Mouse (Mus musculus) urinary bladder, postnatal 36 days (tissue): ENCODE data around the gene Gdf7.
A peak's percentile ranks its signal among the peaks of the same experiment; 100 is the strongest.

Experiments used
- DNase-seq, 2 experiments: peaks; one replicate each; pipeline ENCODE4 v3.0.0; 2022; ENCODE audit warnings: low spot score in 2 of 2, mixed read lengths in 1 of 2

The Gdf7 gene

DNA sequence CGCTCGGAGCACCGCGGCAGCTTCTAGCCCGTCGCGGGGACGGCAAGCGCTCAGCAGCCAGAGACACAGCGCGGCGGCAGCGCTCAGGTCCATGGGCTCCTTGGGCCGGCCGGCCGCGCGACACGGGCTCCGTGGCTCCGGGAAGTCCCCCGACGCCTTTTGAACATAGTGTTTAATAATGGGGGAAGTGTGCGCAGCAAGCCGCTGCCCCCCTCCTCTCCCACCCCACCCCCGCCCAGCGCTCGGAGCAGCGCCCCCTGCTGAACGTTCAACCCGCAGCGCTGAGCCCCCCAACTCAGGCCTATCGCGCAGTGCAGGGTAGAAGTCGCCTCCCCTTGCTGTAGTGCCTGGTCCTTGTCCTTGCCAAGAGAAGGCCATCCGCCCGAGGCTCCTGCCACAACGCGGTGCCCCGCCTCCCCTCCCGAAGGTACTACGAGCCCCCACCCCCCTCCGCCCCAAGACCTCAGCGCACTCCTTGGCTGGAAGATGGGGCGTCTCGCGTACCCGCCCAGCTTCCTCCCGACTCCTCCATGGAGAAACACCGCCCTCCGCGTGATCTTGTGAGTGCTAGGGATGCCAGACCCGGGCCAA lies at the start of gene Gdf7:
TSS of gene Gdf7 (minus strand) at position 114 of the 591 bp plus-strand sequence.
- DNase-seq, result no peak

DNA sequence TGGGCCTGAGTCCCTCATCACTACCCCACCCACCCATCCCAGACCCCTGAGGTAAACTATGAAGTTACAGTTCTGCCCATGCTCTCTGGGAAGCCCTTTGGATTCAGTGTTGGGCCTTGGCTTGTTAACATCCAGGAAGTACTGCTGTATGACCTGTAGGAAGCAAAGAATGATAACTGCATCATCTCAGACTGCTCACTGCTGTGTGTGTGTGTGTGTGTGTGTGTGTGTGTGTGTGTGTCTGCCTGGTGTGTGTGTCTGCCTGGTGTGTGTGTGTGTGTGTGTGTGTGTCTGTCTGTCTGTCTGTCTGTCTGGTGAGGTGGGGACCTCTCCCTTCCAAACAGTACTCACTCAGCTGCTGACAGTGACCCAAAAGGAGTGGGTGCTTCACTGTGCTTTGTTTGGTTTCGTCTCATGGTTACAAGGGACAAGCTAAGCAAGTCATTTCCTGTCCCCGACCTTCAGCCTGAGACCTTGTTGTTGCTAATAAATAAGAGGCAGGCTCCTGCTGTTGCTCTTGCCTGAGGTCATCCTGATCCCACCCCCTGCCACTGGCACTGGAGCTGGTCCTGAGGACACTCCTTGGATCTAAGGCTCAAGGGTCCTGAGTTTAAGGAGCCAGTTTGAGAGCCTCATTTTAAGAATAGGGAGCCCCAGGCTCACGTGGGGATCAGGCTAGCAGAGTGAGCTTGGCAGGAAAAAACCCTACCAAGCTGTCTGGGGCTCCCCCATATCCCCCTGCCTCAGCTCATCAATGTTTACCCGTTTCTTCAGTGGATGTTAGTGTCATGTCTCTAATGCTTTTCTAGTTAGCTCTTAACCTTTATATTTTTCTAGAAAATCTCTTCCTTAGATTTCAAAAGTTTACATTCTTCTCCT lies 49.5 kb upstream of the Gdf7 start:
- no peak for DNase-seq

DNA sequence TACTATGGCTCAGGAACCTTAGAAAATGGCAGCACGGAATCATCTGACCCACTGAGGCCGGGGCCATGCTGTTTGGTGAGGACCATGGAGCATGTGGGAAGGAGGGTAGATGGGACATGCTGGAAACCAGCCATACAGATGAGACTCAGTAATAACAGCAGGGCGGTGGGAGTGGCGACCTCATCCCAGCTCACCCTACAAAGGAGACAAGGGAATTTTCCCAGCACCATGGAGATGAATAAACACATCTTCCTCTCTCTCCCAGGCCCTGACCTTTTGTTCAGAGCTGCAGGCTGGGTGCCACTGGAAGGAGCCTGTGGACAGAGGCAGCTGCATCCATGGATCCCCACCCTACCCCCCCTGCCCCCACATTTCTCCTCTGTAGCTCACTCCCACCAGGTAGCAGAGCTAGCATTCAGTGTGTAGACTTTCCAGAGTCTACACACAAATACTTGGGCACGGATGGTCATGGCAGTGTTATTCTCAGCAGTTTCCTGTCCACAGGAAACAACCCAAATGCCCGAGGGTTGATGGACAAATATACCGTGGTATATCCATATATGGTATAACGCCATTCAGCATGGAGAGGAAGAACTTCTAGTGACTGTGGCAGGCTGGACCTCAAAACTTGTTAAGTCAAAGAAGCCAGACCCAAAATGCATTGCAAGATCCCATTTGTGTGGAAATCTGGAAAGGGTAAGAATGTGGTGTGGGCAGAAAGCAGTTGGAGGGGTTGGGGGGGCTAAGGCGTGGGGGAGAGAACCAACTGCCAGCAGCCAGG lies 47.2 kb upstream of the Gdf7 start:
- DNase-seq, result no peak

DNA sequence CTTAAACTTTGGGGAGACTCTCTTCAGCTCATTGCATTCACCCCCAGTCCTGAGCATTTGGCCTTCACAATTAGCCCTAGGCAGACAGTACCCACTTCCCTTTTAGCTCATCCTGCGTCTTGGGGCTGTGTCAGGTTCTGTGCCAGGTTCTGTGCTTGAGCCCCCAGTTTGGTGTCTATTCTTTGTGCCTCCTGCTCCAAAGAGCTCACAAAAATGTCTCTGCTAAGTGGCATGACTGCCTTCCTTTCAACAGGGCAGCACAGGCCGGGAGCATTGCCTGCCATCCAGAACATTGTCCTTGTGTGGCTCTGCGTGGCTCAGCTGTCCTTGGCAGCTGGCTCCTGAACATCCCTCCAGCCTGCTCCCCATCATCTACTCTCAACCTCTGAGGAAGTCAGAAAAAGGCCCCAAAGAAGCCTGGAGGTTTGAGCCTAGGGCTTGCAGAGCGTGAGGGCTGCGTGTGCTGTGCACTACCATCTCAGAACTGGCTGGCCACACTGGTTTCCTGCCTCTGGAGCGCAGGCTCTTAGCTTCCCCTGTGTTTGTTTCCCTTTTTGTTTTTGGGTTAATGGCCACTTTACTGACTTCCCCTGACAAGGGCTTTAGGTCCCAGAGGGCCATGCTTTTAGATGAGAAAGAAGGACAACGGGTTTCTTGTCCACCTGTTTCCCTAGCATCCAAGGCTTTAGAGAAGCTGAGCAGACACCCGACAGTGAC lies 46.1 kb upstream of the Gdf7 start:
- DNase-seq, result no peak

DNA sequence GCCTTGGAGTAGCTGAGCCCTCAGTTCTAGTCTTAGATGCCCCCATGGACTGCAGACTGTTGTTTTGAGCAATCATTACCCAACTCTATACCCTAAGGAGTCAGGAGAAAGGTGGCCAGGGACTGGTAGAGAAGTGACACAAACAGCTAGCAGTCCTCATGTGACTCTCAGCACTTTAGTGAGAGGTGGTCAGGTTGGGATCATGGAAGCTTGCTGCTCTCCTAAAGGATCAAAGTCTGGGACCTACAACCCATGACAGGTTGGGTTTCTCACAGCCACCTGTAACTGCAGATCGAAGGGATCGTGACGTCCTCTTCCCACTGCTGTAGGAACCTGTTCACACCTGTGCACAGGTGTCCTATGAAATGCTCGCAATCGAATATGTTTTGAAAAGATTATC lies 43.8 kb upstream of the Gdf7 start:
- no peak for DNase-seq

DNA sequence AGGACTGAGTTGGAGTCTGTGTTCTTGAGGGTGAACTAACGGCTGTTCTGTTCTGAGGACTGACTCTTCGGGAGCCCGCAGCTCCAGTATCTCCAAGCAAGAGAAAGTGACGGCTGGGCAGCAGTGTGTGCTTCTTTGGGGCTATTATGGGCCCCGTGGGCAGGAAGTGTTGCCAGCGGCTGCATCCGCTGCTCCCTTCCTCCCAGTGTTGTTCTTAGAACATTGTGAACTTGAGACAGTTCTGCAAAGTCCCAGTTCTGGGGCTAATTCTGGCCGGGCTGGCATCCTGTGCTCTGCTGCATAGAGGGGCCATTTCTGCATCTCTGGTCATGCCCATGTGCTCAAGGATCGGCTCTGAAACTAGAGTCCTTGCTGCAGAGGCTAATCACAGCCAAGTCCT lies 43.1 kb upstream of the Gdf7 start:
- peak in 1 of 2 experiments; percentile 58 for DNase-seq

DNA sequence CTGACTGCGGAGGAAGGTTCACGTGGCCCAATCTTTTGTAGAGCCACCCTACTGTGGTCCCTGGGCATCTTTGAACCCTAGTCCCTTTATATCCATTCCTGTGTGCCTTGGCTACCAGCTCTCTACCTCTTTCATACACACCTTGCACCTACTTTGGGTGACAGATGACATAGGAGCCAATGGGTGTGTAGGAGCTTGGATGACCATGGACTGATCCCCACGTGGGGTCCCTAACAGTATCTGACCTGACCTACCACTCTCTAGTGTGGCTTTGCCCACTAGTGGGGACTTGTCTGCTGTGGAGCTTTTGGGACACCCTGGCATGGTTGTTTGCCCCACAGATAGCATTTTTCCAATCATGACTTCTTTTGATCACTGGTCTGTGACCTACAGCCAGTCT lies 41.6 kb upstream of the Gdf7 start:
- DNase-seq, result no peak

DNA sequence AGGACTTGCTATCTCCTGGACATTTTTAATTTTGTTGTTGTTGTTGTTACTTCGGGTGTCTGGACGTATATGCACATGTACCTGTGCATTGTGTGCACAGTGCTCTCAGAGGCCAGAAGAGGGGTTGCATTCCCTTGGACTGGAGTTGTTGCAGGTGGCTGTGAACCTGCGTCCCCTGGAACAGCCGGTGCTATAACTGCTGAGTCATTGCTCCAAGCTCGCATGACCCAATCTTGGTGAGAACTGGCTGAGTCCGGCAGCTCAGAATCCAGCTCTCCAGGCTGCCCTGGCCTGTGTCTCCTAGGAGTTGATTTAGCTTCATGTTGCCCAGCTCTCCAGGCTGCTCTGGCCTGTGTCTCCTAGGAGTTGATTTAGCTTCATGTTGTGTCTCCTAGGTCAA lies 39.3 kb upstream of the Gdf7 start:
- no peak for DNase-seq

DNA sequence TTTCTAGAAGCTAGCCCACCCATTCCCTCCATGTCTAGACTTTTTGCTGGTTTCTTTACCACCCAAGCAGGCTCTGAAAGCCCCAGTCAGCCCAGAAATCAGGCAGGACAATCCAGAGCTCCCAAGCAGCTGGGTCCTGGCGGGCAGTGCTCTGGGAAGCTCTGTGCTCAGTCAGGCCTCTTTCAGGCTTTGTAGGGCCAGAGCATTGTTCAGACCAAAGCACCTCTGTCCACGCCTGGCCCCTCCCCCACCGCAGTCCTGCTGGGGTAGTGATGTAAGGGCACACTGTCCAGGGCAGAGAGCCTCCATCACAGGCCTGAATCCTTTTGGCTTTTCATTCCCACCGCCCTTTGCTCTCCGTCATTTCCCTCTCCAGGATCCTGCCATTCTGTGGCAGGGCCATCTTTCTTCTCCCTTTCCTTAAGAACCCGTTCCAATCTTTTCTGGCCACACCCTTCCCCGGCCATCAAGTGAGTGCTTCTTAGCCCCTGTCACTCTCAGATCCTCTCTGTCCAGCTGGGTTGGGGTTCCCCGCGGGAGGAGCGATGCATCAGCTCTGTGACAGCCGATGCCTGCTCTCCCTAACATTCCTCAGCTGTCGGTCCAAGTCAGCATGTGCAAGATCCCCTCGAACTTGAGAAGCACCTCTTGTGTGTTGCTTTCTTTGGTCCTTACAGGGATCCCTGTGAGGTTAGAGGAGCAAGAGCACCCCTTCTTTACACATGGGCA lies 38.0 kb upstream of the Gdf7 start:
- no peak for DNase-seq

DNA sequence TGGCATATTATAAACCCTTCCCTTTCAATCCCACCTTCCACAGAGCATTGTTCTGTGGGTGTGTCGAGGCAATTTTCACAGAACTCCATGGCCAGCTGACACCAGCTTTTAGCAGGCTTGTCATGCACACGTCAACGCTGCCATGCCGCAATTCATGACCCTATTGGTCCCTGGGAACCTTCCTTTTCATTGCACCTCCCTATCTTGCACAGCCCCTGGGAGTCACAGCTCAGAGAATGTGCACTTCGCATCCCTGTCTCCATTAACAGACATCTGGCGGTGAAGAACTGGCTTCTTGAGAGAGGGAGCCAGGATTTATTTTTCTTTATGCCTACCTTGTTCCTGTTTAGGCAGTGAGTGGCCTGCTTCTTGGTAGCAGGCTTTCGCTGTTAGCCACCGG lies 37.2 kb upstream of the Gdf7 start:
- no peak for DNase-seq

DNA sequence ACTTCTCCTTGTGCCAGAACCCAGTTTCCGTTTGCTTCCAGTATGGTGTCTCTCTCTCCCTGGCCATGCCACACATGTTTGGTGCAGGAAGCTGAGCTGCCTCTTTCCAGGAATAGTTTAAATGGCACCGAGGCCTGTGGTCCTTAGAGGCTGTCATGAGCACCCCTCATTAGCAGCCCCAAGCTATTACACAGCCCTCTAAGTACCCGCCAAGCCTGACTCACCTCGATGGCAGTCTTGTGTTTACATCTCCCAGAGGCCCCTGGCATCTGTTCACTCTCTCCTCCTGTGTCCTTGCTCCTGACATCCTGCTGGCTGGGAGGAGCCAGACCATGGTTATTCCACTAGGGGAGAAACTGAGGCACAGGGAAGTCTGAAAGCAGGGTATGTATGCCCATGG lies 36.7 kb upstream of the Gdf7 start:
- DNase-seq, result no peak

DNA sequence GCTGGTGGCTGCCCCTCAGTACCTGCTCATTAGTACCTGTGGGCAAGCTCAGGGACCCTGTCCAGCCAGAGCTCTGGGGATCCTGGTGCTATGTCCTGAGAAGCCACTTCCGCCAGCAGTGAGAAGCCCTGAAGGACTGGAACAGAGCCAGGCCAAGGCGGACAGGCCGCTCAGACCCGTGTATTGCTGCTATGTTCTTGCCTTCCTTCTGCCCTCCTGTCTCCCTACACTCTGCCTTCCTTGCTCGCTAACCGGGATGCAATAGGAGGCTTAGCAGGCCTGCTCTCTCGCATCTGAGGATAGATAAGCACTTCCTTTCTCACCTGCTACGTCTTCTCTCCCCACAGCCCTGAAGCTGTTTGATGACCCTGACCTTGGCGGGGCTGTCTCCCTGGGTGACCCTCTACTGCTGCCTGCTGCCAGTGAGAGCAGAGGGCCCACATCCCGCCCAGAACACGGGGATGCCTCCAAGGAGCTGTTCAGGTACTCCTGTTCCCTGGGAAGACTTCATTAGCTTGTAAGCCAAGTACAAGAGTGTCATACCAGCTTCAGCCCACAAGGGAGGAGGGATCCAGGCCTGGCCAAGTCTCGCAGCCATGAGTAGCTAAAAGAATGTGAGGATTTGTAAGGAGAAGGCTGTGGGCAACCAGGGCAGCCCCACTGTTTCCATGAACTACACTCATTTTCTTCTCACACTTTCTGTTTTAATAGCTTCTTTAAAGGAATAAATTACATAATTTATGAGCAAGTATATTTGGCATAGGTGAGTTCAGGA lies 35.7 kb upstream of the Gdf7 start:
- DNase-seq, result no peak

DNA sequence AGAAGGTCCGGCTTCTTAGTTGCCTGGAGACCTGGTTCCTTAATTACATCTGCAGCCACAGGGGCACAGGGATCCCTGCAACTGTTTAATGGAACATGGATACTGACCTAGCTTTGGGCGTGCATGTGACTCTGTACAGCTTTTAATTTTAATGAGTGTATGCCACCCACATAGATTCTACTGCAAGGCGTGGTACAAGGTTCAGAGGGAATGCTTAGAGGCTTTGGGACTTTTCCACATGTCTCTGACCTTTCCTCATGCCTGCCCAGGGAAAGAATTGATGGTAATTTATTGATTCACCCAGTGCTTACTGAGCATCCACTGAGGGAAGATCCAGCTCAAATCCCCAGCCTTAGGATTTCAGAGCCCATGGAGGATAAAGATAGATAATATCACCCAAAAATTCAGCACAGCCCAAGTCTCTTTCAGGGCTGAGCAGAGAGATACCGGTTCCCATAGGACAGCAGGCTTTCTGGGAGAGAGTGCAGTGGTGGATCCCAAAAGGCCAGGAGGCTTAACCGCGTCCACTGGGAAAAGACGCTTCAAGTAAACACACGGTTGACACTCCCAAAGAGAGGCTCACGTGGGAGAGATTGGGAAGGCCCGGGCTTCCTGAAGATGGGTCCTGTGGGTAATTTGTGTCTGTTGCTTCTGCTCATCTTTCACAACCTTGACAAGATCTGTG lies 35.0 kb upstream of the Gdf7 start:
- no peak for DNase-seq

DNA sequence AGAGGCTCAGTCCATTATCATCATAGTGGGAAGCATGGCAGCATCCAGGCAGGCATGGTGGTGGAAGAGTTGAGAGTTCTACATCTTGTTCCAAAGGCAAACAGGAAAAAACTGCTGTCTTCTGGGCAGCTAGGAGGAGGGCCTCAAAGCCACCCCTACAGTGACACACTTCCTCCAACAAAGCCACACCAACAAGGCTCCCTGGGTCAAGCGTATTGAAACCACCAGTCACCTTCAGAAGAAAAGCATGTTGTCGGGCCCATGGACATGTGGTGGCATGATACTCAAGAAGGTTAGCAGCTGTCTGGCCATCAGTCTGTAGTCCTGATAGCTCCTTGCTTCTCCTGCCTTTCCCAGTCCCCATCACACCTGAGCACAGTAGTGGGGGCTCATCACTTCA lies 33.7 kb upstream of the Gdf7 start:
- no peak for DNase-seq

DNA sequence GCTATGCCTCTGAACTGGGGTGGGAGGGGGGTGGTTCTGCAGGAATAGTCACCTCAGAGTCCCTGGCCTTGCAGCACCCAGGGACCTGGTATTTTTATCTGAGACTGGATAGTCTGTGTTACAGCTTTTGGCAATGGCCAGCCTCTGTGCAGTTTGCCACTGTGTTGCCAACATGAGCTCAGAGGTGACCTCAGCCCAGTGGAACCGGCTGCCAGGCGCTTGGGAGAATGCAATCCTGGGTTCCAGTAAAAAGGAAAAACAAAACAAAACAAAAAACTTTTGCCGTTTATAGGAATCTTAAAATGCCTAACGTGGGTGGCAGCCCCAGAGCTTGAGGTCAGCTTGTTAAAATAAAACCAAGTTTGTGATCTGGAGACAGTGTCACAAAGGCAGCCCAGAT lies 32.5 kb upstream of the Gdf7 start:
- peak in 1 of 2 experiments; percentile 51 for DNase-seq

DNA sequence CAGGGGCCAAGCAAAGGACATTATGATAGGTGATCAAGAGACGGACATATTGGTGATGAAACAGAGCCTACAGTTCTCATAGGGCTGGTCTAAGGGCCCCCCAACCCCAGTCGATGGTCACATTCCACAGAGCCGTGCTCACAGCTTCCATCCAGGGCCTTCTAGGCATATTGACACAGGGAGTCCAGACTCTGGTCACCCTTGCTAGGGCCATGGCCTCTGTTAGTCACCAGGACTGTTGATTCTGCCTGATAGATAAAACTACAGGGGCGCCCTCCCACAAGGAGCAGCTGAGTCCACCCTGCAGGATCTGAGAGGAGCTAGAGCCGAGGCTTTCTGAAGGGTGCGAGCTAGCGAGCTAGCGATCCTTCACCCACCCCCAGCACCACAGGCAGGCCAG lies 31.9 kb upstream of the Gdf7 start:
- DNase-seq, result no peak

DNA sequence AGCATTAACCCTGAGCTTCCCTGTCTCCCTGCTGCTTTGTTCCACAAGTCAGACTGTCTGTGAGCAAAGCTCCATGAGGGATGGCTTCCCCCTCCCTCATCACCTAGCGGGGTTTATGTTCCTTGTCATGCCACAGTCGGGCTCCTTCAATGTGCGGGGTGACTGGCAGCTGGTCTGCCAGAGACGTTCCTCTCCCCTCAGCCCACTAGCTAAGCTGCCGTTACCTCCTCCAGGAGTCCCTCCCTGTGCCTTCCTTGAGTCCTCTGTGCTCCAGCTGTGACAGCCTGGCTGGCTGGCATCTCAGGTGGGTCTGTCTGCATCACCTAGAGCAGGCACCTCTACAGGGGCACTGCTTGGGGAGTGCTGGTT lies 30.4 kb upstream of the Gdf7 start:
- DNase-seq, result no peak

DNA sequence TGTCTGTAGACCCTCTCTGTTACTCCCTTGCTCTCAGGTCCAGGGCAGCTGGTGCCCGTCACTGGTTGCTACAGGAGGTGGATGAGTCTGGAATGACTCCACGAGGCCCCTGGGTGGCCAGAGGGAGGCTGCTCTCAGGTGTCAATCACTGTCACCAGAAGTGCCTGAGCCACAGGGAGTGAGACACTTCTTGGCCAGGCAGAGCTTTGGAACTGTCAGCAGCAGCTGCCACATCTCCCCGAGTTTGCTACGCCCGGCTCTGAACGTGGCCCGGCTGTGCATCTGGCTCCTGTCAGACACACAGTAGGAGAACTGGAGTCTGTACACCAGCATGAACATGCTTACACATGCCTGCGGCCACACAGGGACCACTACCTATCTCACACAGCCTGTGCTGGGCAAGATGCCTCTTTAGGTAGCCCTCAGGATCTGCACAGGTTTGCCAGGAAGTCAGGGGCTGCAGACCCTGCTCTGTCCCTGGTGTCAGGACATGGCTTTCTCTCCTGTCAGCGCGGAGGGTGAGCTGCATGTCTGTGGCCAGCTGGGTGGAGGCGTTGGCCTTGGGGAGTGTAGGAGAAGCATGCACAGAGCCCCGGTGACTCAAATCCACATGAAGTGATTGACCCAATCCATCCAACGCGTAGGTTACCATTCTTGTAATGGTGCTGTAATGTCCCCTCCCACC lies 29.9 kb upstream of the Gdf7 start:
- peak; percentile 39 to 51 for DNase-seq

DNA sequence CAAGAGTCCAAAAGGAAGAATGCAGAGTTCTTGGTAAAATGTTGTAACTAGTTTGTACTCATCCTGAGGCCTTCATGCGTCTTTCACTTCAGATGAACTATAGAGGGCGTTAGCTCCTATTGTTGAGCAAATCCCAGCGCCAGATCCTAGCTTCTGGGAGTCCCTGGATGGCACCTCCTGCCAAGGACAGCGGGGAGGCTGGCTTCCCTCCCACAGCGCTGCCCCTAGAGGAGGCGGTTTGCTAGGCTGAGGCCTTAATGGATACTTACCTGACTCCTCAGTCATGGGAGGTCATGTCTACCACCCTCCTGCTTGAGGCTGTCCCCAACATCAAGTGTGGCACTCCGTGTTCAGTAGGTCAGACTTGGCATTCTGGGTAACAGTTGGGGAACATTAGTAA lies 27.5 kb upstream of the Gdf7 start:
- no peak for DNase-seq

DNA sequence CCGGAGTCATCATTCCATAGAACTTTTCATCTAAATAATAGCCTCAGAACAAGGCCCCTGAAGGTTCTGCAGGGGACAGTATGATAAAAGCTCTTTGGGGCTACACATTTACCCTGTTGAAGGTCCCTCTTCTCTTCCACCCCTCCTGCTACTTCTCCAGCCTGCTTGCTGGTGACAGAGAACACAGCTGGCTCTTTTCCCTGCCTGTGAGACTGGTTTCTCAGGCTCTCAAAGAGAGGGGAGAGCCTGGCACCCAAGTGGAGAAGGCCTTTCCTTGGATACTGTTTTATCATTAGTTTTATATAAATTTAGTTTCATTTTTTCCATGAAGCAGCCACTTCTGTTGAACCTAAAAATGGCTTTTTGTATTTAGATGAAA lies 25.9 kb upstream of the Gdf7 start:
- no peak for DNase-seq
